Mouse (Mus musculus): Measurements from ENCODE around the gene Vcp. TPM values are rescaled to one million over a fixed set of nuclear protein-coding genes. Genes with fewer than 3 reads are reported as not detected.

Gene Vcp
- polyA plus RNA-seq (2015; fragmentation: Illumina TruSeq; extraction: RNeasy Lipid Tissue Mini Kit (QIAGEN cat#74804); ENCODE audit: insufficient read depth, low read depth, low replicate concordance), result 46.2 TPM

GRCm38 (mm10) chr4:43000141-43000986 lies at the start of gene Vcp:
TSS of gene Vcp (minus strand) at chr4:43000507.

GRCm38 (mm10) chr4:43045659-43046302 lies 45.5 kb upstream of the Vcp start, which contains the start of gene Fam214b:
TSS of gene Fam214b (minus strand) at chr4:43046220.

GRCm38 (mm10) chr4:43031237-43031995 lies 31.1 kb upstream of the Vcp start, which contains the start of gene Stoml2:
TSS of gene Stoml2 (minus strand) at chr4:43031710.

GRCm38 (mm10) chr4:43025084-43025960 lies 25.0 kb upstream of the Vcp start, which contains the start of gene Pigo:
TSS of gene Pigo (minus strand) at chr4:43025819.

GRCm38 (mm10) chr4:43010161-43011038 lies 10.1 kb upstream of the Vcp start, which contains the start of gene Fancg:
TSS of gene Fancg (minus strand) at chr4:43010506.

GRCm38 (mm10) chr4:42969304-42969703 lies 31.0 kb downstream of the Vcp start, which contains the start of gene 1700022I11Rik:
TSS of gene 1700022I11Rik (plus strand) at chr4:42969604.

GRCm38 (mm10) chr4:42949676-42950051 lies 50.6 kb downstream of the Vcp start, which contains the start of gene Dnajb5:
TSS of gene Dnajb5 (plus strand) at chr4:42949814.

Other genes with a start within 250 kb of the Vcp start
- 5.0 TPM for gene Ccl19, start 243.9 kb downstream of the Vcp start, polyA plus RNA-seq (2015; fragmentation: Illumina TruSeq; extraction: RNeasy Lipid Tissue Mini Kit (QIAGEN cat#74804); ENCODE audit: insufficient read depth, low read depth, low replicate concordance)
- 63.2 TPM for gene Ccl21a, start 226.5 kb downstream of the Vcp start, polyA plus RNA-seq (2015; fragmentation: Illumina TruSeq; extraction: RNeasy Lipid Tissue Mini Kit (QIAGEN cat#74804); ENCODE audit: insufficient read depth, low read depth, low replicate concordance)
- not detected for gene Fam205a1, start 146.6 kb downstream of the Vcp start, polyA plus RNA-seq (2015; fragmentation: Illumina TruSeq; extraction: RNeasy Lipid Tissue Mini Kit (QIAGEN cat#74804); ENCODE audit: insufficient read depth, low read depth, low replicate concordance)
- not detected for gene Gm12394, start 143.7 kb downstream of the Vcp start, polyA plus RNA-seq (2015; fragmentation: Illumina TruSeq; extraction: RNeasy Lipid Tissue Mini Kit (QIAGEN cat#74804); ENCODE audit: insufficient read depth, low read depth, low replicate concordance)
- not detected for gene Fam205c, start 126.3 kb downstream of the Vcp start, polyA plus RNA-seq (2015; fragmentation: Illumina TruSeq; extraction: RNeasy Lipid Tissue Mini Kit (QIAGEN cat#74804); ENCODE audit: insufficient read depth, low read depth, low replicate concordance)
- 0.63 TPM for gene Phf24, start 83.8 kb downstream of the Vcp start, polyA plus RNA-seq (2015; fragmentation: Illumina TruSeq; extraction: RNeasy Lipid Tissue Mini Kit (QIAGEN cat#74804); ENCODE audit: insufficient read depth, low read depth, low replicate concordance)
- 4.4 TPM for gene Dnajb5, start 50.7 kb downstream of the Vcp start, polyA plus RNA-seq (2015; fragmentation: Illumina TruSeq; extraction: RNeasy Lipid Tissue Mini Kit (QIAGEN cat#74804); ENCODE audit: insufficient read depth, low read depth, low replicate concordance)
- not detected for gene 1700022I11Rik, start 30.9 kb downstream of the Vcp start, polyA plus RNA-seq (2015; fragmentation: Illumina TruSeq; extraction: RNeasy Lipid Tissue Mini Kit (QIAGEN cat#74804); ENCODE audit: insufficient read depth, low read depth, low replicate concordance)
- 1.2 TPM for gene Fancg, start 10.0 kb upstream of the Vcp start, polyA plus RNA-seq (2015; fragmentation: Illumina TruSeq; extraction: RNeasy Lipid Tissue Mini Kit (QIAGEN cat#74804); ENCODE audit: insufficient read depth, low read depth, low replicate concordance)
- gene Pigo, start 25.3 kb upstream of the Vcp start, polyA plus RNA-seq (2015; fragmentation: Illumina TruSeq; extraction: RNeasy Lipid Tissue Mini Kit (QIAGEN cat#74804); ENCODE audit: insufficient read depth, low read depth, low replicate concordance), result 11.2 TPM
- 13.3 TPM for gene Stoml2, start 31.2 kb upstream of the Vcp start, polyA plus RNA-seq (2015; fragmentation: Illumina TruSeq; extraction: RNeasy Lipid Tissue Mini Kit (QIAGEN cat#74804); ENCODE audit: insufficient read depth, low read depth, low replicate concordance)
- 8.0 TPM for gene Fam214b, start 45.7 kb upstream of the Vcp start, polyA plus RNA-seq (2015; fragmentation: Illumina TruSeq; extraction: RNeasy Lipid Tissue Mini Kit (QIAGEN cat#74804); ENCODE audit: insufficient read depth, low read depth, low replicate concordance)
- 12.0 TPM for gene Unc13b, start 58.4 kb upstream of the Vcp start, polyA plus RNA-seq (2015; fragmentation: Illumina TruSeq; extraction: RNeasy Lipid Tissue Mini Kit (QIAGEN cat#74804); ENCODE audit: insufficient read depth, low read depth, low replicate concordance)